Mouse (Mus musculus) neural tube, embryonic 15.5 days (tissue): ENCODE data around the gene Bicd1. TPM values are rescaled to one million over a fixed set of nuclear protein-coding genes. Genes with fewer than 3 reads are reported as not detected.
A peak's percentile ranks its signal among the peaks of the same experiment; 100 is the strongest.
"Not testable (repeated sequence)": the region's sequence is repeated elsewhere in the genome, so short reads cannot be mapped to it uniquely, and the experiment has no call there.

ENCODE experiments used
- ATAC-seq: fragments of 200-750 bp; cut with Nextera tagmentation; 2 replicates; pipeline ENCODE4 v1.8.0; 2017; ENCODE audit warnings: mild to moderate bottlenecking, moderate TSS enrichment, moderate library complexity; ENCODE audit not compliant: low FRiP score
- H3K27ac ChIP-seq: fragments of 300-500 bp; sonication (generic); replicated peaks from 2 replicates; pipeline ENCODE4 v1.5.1; 2015; ENCODE audit warnings: mild to moderate bottlenecking, inconsistent platforms
- H3K27me3 ChIP-seq: fragments of 300-500 bp; sonication (generic); replicated peaks from 2 replicates; pipeline ENCODE4 v1.6.1; 2015; ENCODE audit warnings: inconsistent platforms
- H3K36me3 ChIP-seq: fragments of 300-500 bp; sonication (generic); 2 replicates; pipeline ENCODE4 v1.6.1; 2015; ENCODE audit warnings: inconsistent platforms
- H3K4me1 ChIP-seq: fragments of 300-500 bp; sonication (generic); 2 replicates; pipeline ENCODE4 v1.6.1; 2015; ENCODE audit warnings: inconsistent platforms
- H3K4me2 ChIP-seq: fragments of 300-500 bp; sonication (generic); 2 replicates; pipeline ENCODE4 v1.6.1; 2015; ENCODE audit warnings: inconsistent platforms, mild to moderate bottlenecking, moderate library complexity
- H3K4me3 ChIP-seq: fragments of 300-500 bp; sonication (generic); replicated peaks from 2 replicates; pipeline ENCODE4 v1.5.1; 2015; ENCODE audit warnings: mild to moderate bottlenecking, inconsistent platforms
- H3K9ac ChIP-seq: fragments of 300-500 bp; sonication (generic); replicated peaks from 2 replicates; pipeline ENCODE4 v1.6.1; 2015; ENCODE audit warnings: mild to moderate bottlenecking, inconsistent platforms
- H3K9me3 ChIP-seq: fragments of 300-500 bp; sonication (generic); replicated peaks from 2 replicates; pipeline ENCODE4 v1.6.1; 2016; ENCODE audit warnings: inconsistent platforms
- WGBS: fragments of 180-500 bp; shearing (Covaris S2); methylation state at CpG from one replicate; pipeline ENCODE4 v1.1.7; 2015; ENCODE audit warnings: mixed read lengths; 5-methylcytosine and 5-hydroxymethylcytosine counted together
- polyA plus RNA-seq: library from polyadenylated mRNA; unstranded; fragments of >200 nt; fragmentation: Nextera tagmentation; extraction: Ambion mirVana; gene quantifications from 2 replicates; pipeline ENCODE4 v1.2.1, GENCODE M21; 2015

Bicd1 gene
- polyA plus RNA-seq, 1 experiment from 2014 or later: 50.5 TPM

DNA sequence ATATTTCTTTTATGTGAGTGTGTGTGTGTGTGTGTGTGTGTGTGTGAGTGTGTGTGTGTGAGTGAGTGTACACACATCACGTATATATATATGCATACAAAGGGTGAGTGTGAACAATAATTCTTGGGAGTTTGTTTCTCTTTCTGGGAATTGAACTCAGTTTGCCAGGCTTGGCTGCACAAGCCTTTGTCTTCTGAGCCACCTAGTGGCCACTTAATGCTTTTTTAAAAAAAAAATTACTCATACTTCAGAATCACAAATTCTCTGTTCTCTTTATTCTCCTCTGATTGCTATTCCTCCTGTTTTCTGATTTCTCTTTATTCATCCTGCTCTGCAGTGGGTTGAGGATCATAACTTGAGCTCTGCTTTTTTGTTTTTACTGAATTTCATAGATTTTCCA is 30.5 kb downstream of the Bicd1 start:
- Histone ChIP-seq H3K4me3 (no peak overlapping the region), H3K9me3 (0 out of 2 replicates have a peak, but pooled peaks cover 10% of the 10 kb centered on the region), H3K9ac (no peak overlapping the region), H3K4me1 (0 out of 2 replicates have a peak, but pooled peaks cover 2% of the 10 kb centered on the region), H3K27me3 (no peaks in the 10 kb centered on the region), H3K4me2 (no peak overlapping the region), H3K27ac (no peak overlapping the region), H3K36me3 (peaks cover 15% of the 10 kb centered on the region)
- 83% methylated on average over 1 of the region's 1 CpGs for WGBS
- no peak for ATAC-seq

- H3K4me1 ChIP-seq: peaks cover 8% of the 10 kb centered on the region
- 24% methylated on average over 1 of the region's 1 CpGs for whole genome bisulfite sequencing
- no peak for ATAC-seq
These were observed 34.2 kb downstream of the Bicd1 start for GRCm38 (mm10) chr6:149442884-149443283.

DNA sequence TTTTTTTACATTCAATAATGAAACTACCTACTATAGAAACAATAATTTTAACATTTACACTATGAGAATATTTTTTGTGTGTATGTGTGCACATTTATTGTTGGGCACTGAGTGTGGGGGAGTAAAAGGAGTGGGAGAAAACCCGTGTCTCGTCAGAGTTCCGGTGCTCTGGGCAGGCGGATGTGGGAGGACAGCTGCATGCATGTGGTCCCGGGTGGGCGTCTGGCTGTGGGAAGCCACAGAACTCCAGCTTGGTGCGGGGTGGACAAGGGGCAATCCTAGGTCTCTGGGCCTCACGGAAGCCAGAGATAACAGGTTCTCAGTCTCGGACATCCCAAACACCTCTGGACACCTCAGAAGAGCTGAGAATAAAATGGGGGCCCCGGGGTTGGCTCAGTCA is 37.2 kb downstream of the Bicd1 start:
- peaks cover 8% of the 10 kb centered on the region for H3K4me1 ChIP-seq
- H3K9me3 ChIP-seq: no peaks in the 10 kb centered on the region
- no peak overlapping the region for H3K27ac ChIP-seq
- ATAC-seq: no peak
- WGBS: 48% methylated on average over 10 of the region's 10 CpGs
- H3K36me3 ChIP-seq: no peaks in the 10 kb centered on the region
- H3K27me3 ChIP-seq: no peaks in the 10 kb centered on the region
- no peak overlapping the region for H3K4me2 ChIP-seq
- no peak overlapping the region for H3K4me3 ChIP-seq
- H3K9ac ChIP-seq: no peak overlapping the region

More at GRCm38 (mm10) chr6:149442884-149443283, 34.2 kb downstream of the Bicd1 start:
- no peaks in the 10 kb centered on the region for H3K27me3 ChIP-seq
- H3K36me3 ChIP-seq: no peaks in the 10 kb centered on the region
- no peak overlapping the region for H3K4me3 ChIP-seq
- H3K9ac ChIP-seq: no peak overlapping the region
- H3K27ac ChIP-seq: no peak overlapping the region
- H3K9me3 ChIP-seq: no peaks in the 10 kb centered on the region
- H3K4me2 ChIP-seq: no peak overlapping the region

GRCm38 (mm10) chr6:149457324-149457723 is 48.6 kb downstream of the Bicd1 start:
- no peaks in the 10 kb centered on the region for H3K27me3 ChIP-seq
- ATAC-seq: no peak
- no peak overlapping the region for H3K4me3 ChIP-seq
- no peak overlapping the region for H3K27ac ChIP-seq
- no peaks in the 10 kb centered on the region for H3K4me1 ChIP-seq
- no peaks in the 10 kb centered on the region for H3K9me3 ChIP-seq
- no peak overlapping the region for H3K9ac ChIP-seq
- H3K36me3 ChIP-seq: no peaks in the 10 kb centered on the region
- no peak overlapping the region for H3K4me2 ChIP-seq

- Histone ChIP-seq H3K4me2 (no peak overlapping the region), H3K4me3 (no peak overlapping the region), H3K4me1 (no peaks in the 10 kb centered on the region), H3K27ac (no peak overlapping the region), H3K9ac (no peak overlapping the region), H3K36me3 (no peaks in the 10 kb centered on the region), H3K9me3 (no peaks in the 10 kb centered on the region), H3K27me3 (no peaks in the 10 kb centered on the region)
- ATAC-seq: no peak
- WGBS: 3% methylated on average over 1 of the region's 1 CpGs
These were observed 52.3 kb downstream of the Bicd1 start for GRCm38 (mm10) chr6:149460971-149461370.

DNA sequence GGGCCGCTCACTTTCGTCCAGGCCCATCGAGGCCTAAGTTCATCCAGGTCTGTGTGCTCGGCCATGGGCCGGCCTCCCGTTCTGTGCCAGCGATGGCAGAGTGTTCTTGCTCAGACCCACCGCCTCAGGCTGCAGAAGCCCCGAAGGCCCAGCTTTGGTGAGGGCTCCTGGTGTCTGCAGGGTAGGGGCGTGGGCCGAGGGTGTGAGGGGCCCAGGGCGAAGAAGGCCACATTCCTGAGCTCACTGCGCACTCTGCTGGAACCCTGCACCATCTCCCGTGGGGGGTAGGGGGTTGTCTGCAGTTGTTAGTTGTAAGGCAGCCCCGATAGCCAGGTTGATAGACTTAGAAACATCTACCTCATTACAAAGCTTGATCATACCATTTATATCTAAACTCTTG is 62.8 kb downstream of the Bicd1 start:
- Histone ChIP-seq H3K9me3 (no peaks in the 10 kb centered on the region), H3K4me2 (no peak overlapping the region), H3K9ac (no peak overlapping the region), H3K36me3 (no peaks in the 10 kb centered on the region), H3K4me1 (no peaks in the 10 kb centered on the region), H3K4me3 (no peak overlapping the region), H3K27ac (no peak overlapping the region), H3K27me3 (no peaks in the 10 kb centered on the region)
- no peak for ATAC-seq
- 85% methylated on average over 15 of the region's 15 CpGs for WGBS

DNA sequence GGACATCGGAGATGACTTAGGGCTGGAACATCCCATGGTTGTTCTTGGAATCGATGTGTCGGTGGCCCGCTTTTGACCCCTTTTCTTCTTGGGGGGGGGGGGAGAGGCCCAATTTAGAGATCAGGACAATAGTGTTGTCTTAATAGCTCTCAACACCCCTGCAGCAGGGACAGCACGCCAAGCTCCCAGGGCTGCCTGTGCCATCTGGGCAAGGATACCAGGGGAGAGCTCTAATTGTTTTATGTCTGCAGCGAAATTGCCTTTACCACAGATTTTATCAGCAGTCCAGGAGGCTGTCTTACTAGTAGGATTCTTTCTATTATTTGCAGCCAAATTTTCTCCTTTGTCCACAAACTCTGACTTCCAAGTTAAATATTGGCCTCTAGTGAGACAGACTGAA is 63.8 kb downstream of the Bicd1 start:
- ATAC-seq, H3K36me3 ChIP-seq, H3K9me3 ChIP-seq, H3K27me3 ChIP-seq, H3K4me2 ChIP-seq, H3K9ac ChIP-seq, H3K27ac ChIP-seq, H3K4me1 ChIP-seq, H3K4me3 ChIP-seq: not testable (repeated sequence)
- WGBS: 78% methylated on average over 6 of the region's 6 CpGs

DNA sequence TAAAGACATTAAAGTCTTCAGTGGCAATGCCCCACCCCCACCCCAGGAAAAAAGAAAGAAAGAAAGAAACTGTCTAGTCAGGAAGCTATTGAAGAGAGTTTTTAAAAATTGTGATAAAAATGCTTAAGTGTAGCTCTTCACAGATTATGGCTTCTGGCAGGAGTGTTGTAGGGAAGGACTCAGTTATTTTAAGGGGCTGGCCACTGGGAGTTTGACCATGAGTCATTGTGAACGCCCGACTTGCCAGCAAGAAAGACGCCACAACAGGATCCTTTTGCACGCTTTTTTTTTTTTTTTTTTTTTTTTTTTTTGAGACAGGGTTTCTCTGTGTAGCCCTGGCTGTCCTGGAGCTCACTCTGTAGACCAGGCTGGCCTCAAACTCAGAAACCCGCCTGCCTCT is 73.2 kb downstream of the Bicd1 start:
- not testable (repeated sequence) for ATAC-seq, H3K4me1 ChIP-seq, H3K27ac ChIP-seq, H3K36me3 ChIP-seq, H3K9ac ChIP-seq, H3K4me3 ChIP-seq, H3K9me3 ChIP-seq, H3K27me3 ChIP-seq, H3K4me2 ChIP-seq
- 91% methylated on average over 5 of the region's 5 CpGs for WGBS

GRCm38 (mm10) chr6:149494662-149495061 is 86.0 kb downstream of the Bicd1 start:
- H3K36me3 ChIP-seq: peaks cover 22% of the 10 kb centered on the region
- no peak overlapping the region for H3K4me3 ChIP-seq
- WGBS: 98% methylated on average over 2 of the region's 2 CpGs
- ATAC-seq: no peak
- H3K9me3 ChIP-seq: no peaks in the 10 kb centered on the region
- H3K9ac ChIP-seq: no peak overlapping the region
- H3K27me3 ChIP-seq: no peaks in the 10 kb centered on the region
- no peaks in the 10 kb centered on the region for H3K4me1 ChIP-seq
- H3K27ac ChIP-seq: no peak overlapping the region
- no peak overlapping the region for H3K4me2 ChIP-seq

- no peak overlapping the region for H3K4me2 ChIP-seq
- no peaks in the 10 kb centered on the region for H3K9me3 ChIP-seq
- no peak for ATAC-seq
- no peak overlapping the region for H3K4me3 ChIP-seq
- no peaks in the 10 kb centered on the region for H3K27me3 ChIP-seq
- H3K9ac ChIP-seq: no peak overlapping the region
- no peaks in the 10 kb centered on the region for H3K4me1 ChIP-seq
- no peak overlapping the region for H3K27ac ChIP-seq
- peaks cover 22% of the 10 kb centered on the region for H3K36me3 ChIP-seq
These were observed 87.2 kb downstream of the Bicd1 start for GRCm38 (mm10) chr6:149495925-149496324.

GRCm38 (mm10) chr6:149565720-149566498 is 157.2 kb downstream of the Bicd1 start:
- H3K36me3 ChIP-seq: no peaks in the 10 kb centered on the region
- H3K4me1 ChIP-seq: 0 out of 2 replicates have a peak, but pooled peaks cover 9% of the 10 kb centered on the region
- H3K4me2 ChIP-seq: peak overlapping the region; percentile 86
- peak; percentile 97 for ATAC-seq
- H3K27me3 ChIP-seq: no peaks in the 10 kb centered on the region
- H3K27ac ChIP-seq: no peak overlapping the region
- no peaks in the 10 kb centered on the region for H3K9me3 ChIP-seq
- peak overlapping the region; percentile 45 for H3K9ac ChIP-seq
- peak overlapping the region; percentile 54 for H3K4me3 ChIP-seq
- WGBS: 6% methylated on average over 19 of the region's 19 CpGs

DNA sequence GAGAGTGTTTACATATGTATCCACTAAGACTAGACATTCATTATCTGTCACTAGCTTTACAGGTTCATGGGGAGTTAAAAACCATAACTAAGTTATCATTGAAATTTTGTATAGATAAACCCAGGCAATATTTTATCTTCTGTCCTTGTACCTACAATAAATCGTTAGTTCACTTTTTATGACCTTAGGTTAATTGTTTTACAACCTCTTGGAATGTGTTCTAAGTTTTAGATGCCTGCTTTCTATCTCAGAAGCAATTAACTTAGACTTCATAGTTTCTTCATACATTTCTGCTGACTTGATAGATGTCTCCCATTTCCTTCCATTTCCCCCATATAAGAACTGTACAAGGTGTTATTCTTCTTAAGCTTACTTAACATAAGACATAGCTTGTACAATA is 158.5 kb downstream of the Bicd1 start:
- Histone ChIP-seq H3K4me3 (no peak overlapping the region), H3K9me3 (no peaks in the 10 kb centered on the region), H3K27ac (no peak overlapping the region), H3K9ac (no peak overlapping the region), H3K27me3 (no peaks in the 10 kb centered on the region), H3K36me3 (no peaks in the 10 kb centered on the region), H3K4me1 (0 out of 2 replicates have a peak, but pooled peaks cover 9% of the 10 kb centered on the region), H3K4me2 (no peak overlapping the region)
- WGBS: 20% methylated on average over 1 of the region's 1 CpGs
- no peak for ATAC-seq
